Mouse (Mus musculus): Measurements from ENCODE around the gene Serpini1. TPM values are rescaled to one million over a fixed set of nuclear protein-coding genes. Genes with fewer than 3 reads are reported as not detected.

Gene Serpini1
- 0.35 and 0.68 TPM in 2 replicates for polyA plus RNA-seq (2015; fragmentation: Nextera tagmentation; extraction: Ambion mirVana)

GRCm38 (mm10) chr3:75557292-75557691 is at the start of gene Serpini1:
TSS of gene Serpini1 (plus strand) at chr3:75557547.
- Histone ChIP-seq H3K9ac (ENCODE audit: low read depth, low read length) (peak within 1 kb of the TSS; percentile 97), H3K27me3 (ENCODE audit: control insufficient read depth, insufficient read depth, low read depth, low read length) (no peaks in the 10 kb centered on the region; the same call in 1 of the 2 replicates), H3K4me1 (ENCODE audit: control insufficient read depth, low read depth, low read length) (peaks cover 11% of the 10 kb centered on the region), H3K36me3 (ENCODE audit: control insufficient read depth, insufficient read depth) (no peaks in the 10 kb centered on the region), H3K9me3 (replicated peaks; ENCODE audit: control insufficient read depth, low read length) (no peaks in the 10 kb centered on the region), H3K4me3 (ENCODE audit: low read depth, low read length) (peak within 1 kb of the TSS; percentile 98), H3K27ac (ENCODE audit: low read length) (peak within 1 kb of the TSS; percentile 95), H3K4me2 (ENCODE audit: low read depth, low read length) (peak within 1 kb of the TSS; percentile 99)
- ATAC-seq (ENCODE audit: low read depth): peak; percentile 82
- 0% methylated on average over 19 of the region's 19 CpGs for WGBS (ENCODE audit: insufficient replicate concordance)

- no peaks in the 10 kb centered on the region for H3K9me3 ChIP-seq (replicated peaks; ENCODE audit: control insufficient read depth, low read length)
- no peak overlapping the region for H3K9ac ChIP-seq (ENCODE audit: low read depth, low read length)
- H3K27me3 ChIP-seq (ENCODE audit: control insufficient read depth, insufficient read depth, low read depth, low read length): no peaks in the 10 kb centered on the region
- 67% methylated on average over 7 of the region's 7 CpGs for WGBS (ENCODE audit: insufficient replicate concordance)
- ATAC-seq (ENCODE audit: low read depth): no peak
- no peak overlapping the region for H3K27ac ChIP-seq (ENCODE audit: low read length)
- H3K4me1 ChIP-seq (ENCODE audit: control insufficient read depth, low read depth, low read length): no peaks in the 10 kb centered on the region
- H3K36me3 ChIP-seq (ENCODE audit: control insufficient read depth, insufficient read depth): peaks cover 2% of the 10 kb centered on the region
- H3K4me2 ChIP-seq (ENCODE audit: low read depth, low read length): no peak overlapping the region
- no peak overlapping the region for H3K4me3 ChIP-seq (ENCODE audit: low read depth, low read length)
Observed at GRCm38 (mm10) chr3:75517631-75518250, 39.6 kb upstream of the Serpini1 start.

GRCm38 (mm10) chr3:75521314-75521713 is 36.0 kb upstream of the Serpini1 start:
- no peaks in the 10 kb centered on the region for H3K4me1 ChIP-seq (ENCODE audit: control insufficient read depth, low read depth, low read length)
- H3K9ac ChIP-seq (ENCODE audit: low read depth, low read length): no peak overlapping the region
- H3K4me2 ChIP-seq (ENCODE audit: low read depth, low read length): no peak overlapping the region
- WGBS (ENCODE audit: insufficient replicate concordance): 73% methylated on average over 2 of the region's 2 CpGs
- H3K36me3 ChIP-seq (ENCODE audit: control insufficient read depth, insufficient read depth): peaks cover 4% of the 10 kb centered on the region
- no peak overlapping the region for H3K27ac ChIP-seq (ENCODE audit: low read length)
- H3K27me3 ChIP-seq (ENCODE audit: control insufficient read depth, insufficient read depth, low read depth, low read length): no peaks in the 10 kb centered on the region
- H3K4me3 ChIP-seq (ENCODE audit: low read depth, low read length): no peak overlapping the region
- no peaks in the 10 kb centered on the region for H3K9me3 ChIP-seq (replicated peaks; ENCODE audit: control insufficient read depth, low read length)
- no peak for ATAC-seq (ENCODE audit: low read depth)

GRCm38 (mm10) chr3:75522527-75522926 is 34.8 kb upstream of the Serpini1 start:
- Histone ChIP-seq H3K36me3 (ENCODE audit: control insufficient read depth, insufficient read depth) (peaks cover 8% of the 10 kb centered on the region), H3K4me2 (ENCODE audit: low read depth, low read length) (no peak overlapping the region), H3K27ac (ENCODE audit: low read length) (no peak overlapping the region), H3K9ac (ENCODE audit: low read depth, low read length) (no peak overlapping the region), H3K4me1 (ENCODE audit: control insufficient read depth, low read depth, low read length) (no peaks in the 10 kb centered on the region), H3K9me3 (replicated peaks; ENCODE audit: control insufficient read depth, low read length) (no peaks in the 10 kb centered on the region), H3K4me3 (ENCODE audit: low read depth, low read length) (no peak overlapping the region), H3K27me3 (ENCODE audit: control insufficient read depth, insufficient read depth, low read depth, low read length) (no peaks in the 10 kb centered on the region)
- WGBS (ENCODE audit: insufficient replicate concordance): 72% methylated on average over 1 of the region's 1 CpGs
- no peak for ATAC-seq (ENCODE audit: low read depth)

GRCm38 (mm10) chr3:75531074-75531473 is 26.3 kb upstream of the Serpini1 start:
- ATAC-seq (ENCODE audit: low read depth): no peak
- Histone ChIP-seq H3K4me2 (ENCODE audit: low read depth, low read length) (no peak overlapping the region), H3K27ac (ENCODE audit: low read length) (no peak overlapping the region), H3K27me3 (ENCODE audit: control insufficient read depth, insufficient read depth, low read depth, low read length) (no peaks in the 10 kb centered on the region), H3K9me3 (replicated peaks; ENCODE audit: control insufficient read depth, low read length) (no peaks in the 10 kb centered on the region), H3K36me3 (ENCODE audit: control insufficient read depth, insufficient read depth) (peaks cover 4% of the 10 kb centered on the region), H3K4me1 (ENCODE audit: control insufficient read depth, low read depth, low read length) (peaks cover 10% of the 10 kb centered on the region), H3K9ac (ENCODE audit: low read depth, low read length) (no peak overlapping the region), H3K4me3 (ENCODE audit: low read depth, low read length) (no peak overlapping the region)
- 74% methylated on average over 3 of the region's 3 CpGs for WGBS (ENCODE audit: insufficient replicate concordance)

GRCm38 (mm10) chr3:75534045-75534834 is 23.1 kb upstream of the Serpini1 start:
- H3K27ac ChIP-seq (ENCODE audit: low read length): 0 out of 2 replicates have a peak overlapping the region, but pooled peaks have one; percentile 3
- no peak overlapping the region for H3K9ac ChIP-seq (ENCODE audit: low read depth, low read length)

GRCm38 (mm10) chr3:75541259-75541658 is 16.1 kb upstream of the Serpini1 start:
- Histone ChIP-seq H3K36me3 (ENCODE audit: control insufficient read depth, insufficient read depth) (peaks cover 6% of the 10 kb centered on the region), H3K9me3 (replicated peaks; ENCODE audit: control insufficient read depth, low read length) (no peaks in the 10 kb centered on the region), H3K4me2 (ENCODE audit: low read depth, low read length) (no peak overlapping the region), H3K27me3 (ENCODE audit: control insufficient read depth, insufficient read depth, low read depth, low read length) (no peaks in the 10 kb centered on the region), H3K4me1 (ENCODE audit: control insufficient read depth, low read depth, low read length) (peaks cover 6% of the 10 kb centered on the region), H3K9ac (ENCODE audit: low read depth, low read length) (no peak overlapping the region), H3K4me3 (ENCODE audit: low read depth, low read length) (no peak overlapping the region), H3K27ac (ENCODE audit: low read length) (no peak overlapping the region)
- ATAC-seq (ENCODE audit: low read depth): no peak
- 60% methylated on average over 3 of the region's 4 CpGs for WGBS (ENCODE audit: insufficient replicate concordance)

More at GRCm38 (mm10) chr3:75534045-75534834, 23.1 kb upstream of the Serpini1 start:
- H3K4me2 ChIP-seq (ENCODE audit: low read depth, low read length): peak overlapping the region; percentile 44
- no peaks in the 10 kb centered on the region for H3K27me3 ChIP-seq (ENCODE audit: control insufficient read depth, insufficient read depth, low read depth, low read length)
- no peaks in the 10 kb centered on the region for H3K9me3 ChIP-seq (replicated peaks; ENCODE audit: control insufficient read depth, low read length)
- WGBS (ENCODE audit: insufficient replicate concordance): 41% methylated on average over 3 of the region's 3 CpGs
- peaks cover 10% of the 10 kb centered on the region for H3K4me1 ChIP-seq (ENCODE audit: control insufficient read depth, low read depth, low read length)
- H3K4me3 ChIP-seq (ENCODE audit: low read depth, low read length): no peak overlapping the region
- peak; percentile 92 for ATAC-seq (ENCODE audit: low read depth)
- peaks cover 2% of the 10 kb centered on the region for H3K36me3 ChIP-seq (ENCODE audit: control insufficient read depth, insufficient read depth)

- Histone ChIP-seq H3K4me1 (ENCODE audit: control insufficient read depth, low read depth, low read length) (peaks cover 6% of the 10 kb centered on the region), H3K36me3 (ENCODE audit: control insufficient read depth, insufficient read depth) (peaks cover 6% of the 10 kb centered on the region), H3K27me3 (ENCODE audit: control insufficient read depth, insufficient read depth, low read depth, low read length) (no peaks in the 10 kb centered on the region), H3K27ac (ENCODE audit: low read length) (no peak overlapping the region), H3K4me2 (ENCODE audit: low read depth, low read length) (no peak overlapping the region), H3K9me3 (replicated peaks; ENCODE audit: control insufficient read depth, low read length) (no peaks in the 10 kb centered on the region), H3K4me3 (ENCODE audit: low read depth, low read length) (no peak overlapping the region), H3K9ac (ENCODE audit: low read depth, low read length) (no peak overlapping the region)
- peak; percentile 77 for ATAC-seq (ENCODE audit: low read depth)
- WGBS (ENCODE audit: insufficient replicate concordance): 44% methylated on average over 3 of the region's 3 CpGs
Observed at GRCm38 (mm10) chr3:75542852-75543251, 14.5 kb upstream of the Serpini1 start.

- 0 out of 2 replicates have a peak overlapping the region, but pooled peaks have one; percentile 20 for H3K4me2 ChIP-seq (ENCODE audit: low read depth, low read length)
- H3K4me3 ChIP-seq (ENCODE audit: low read depth, low read length): no peak overlapping the region
- no peaks in the 10 kb centered on the region for H3K27me3 ChIP-seq (ENCODE audit: control insufficient read depth, insufficient read depth, low read depth, low read length)
- H3K4me1 ChIP-seq (ENCODE audit: control insufficient read depth, low read depth, low read length): peaks cover 6% of the 10 kb centered on the region
- H3K9me3 ChIP-seq (replicated peaks; ENCODE audit: control insufficient read depth, low read length): no peaks in the 10 kb centered on the region
- no peak overlapping the region for H3K27ac ChIP-seq (ENCODE audit: low read length)
- no peak overlapping the region for H3K9ac ChIP-seq (ENCODE audit: low read depth, low read length)
- peaks cover 4% of the 10 kb centered on the region for H3K36me3 ChIP-seq (ENCODE audit: control insufficient read depth, insufficient read depth)
- WGBS (ENCODE audit: insufficient replicate concordance): 41% methylated on average over 1 of the region's 1 CpGs
- peak; percentile 83 for ATAC-seq (ENCODE audit: low read depth)
Observed at GRCm38 (mm10) chr3:75544287-75544686, 13.1 kb upstream of the Serpini1 start.

Measured in liver, embryonic 16.5 days (tissue).